Mouse (Mus musculus): ENCODE measurements around the gene Sae1. TPM values are rescaled to one million over a fixed set of nuclear protein-coding genes. Genes with fewer than 3 reads are reported as not detected.
"Not testable (repeated sequence)": the region's sequence is repeated elsewhere in the genome, so short reads cannot be mapped to it uniquely, and the experiment has no call there.

The Sae1 gene
- polyA plus RNA-seq, 1 experiment from 2014 or later: 184 TPM

- peak overlapping the region; percentile 99 for H3K9ac ChIP-seq (ENCODE audit: low read depth, low read length)
- peak; percentile 97 for DNase-seq (ENCODE audit: low spot score)
- ATAC-seq (replicated peaks; ENCODE audit: low FRiP score, low read depth): peak; percentile 81
These were observed 11.7 kb upstream of the Sae1 start for GRCm38 (mm10) chr7:16399098-16399819.

DNA sequence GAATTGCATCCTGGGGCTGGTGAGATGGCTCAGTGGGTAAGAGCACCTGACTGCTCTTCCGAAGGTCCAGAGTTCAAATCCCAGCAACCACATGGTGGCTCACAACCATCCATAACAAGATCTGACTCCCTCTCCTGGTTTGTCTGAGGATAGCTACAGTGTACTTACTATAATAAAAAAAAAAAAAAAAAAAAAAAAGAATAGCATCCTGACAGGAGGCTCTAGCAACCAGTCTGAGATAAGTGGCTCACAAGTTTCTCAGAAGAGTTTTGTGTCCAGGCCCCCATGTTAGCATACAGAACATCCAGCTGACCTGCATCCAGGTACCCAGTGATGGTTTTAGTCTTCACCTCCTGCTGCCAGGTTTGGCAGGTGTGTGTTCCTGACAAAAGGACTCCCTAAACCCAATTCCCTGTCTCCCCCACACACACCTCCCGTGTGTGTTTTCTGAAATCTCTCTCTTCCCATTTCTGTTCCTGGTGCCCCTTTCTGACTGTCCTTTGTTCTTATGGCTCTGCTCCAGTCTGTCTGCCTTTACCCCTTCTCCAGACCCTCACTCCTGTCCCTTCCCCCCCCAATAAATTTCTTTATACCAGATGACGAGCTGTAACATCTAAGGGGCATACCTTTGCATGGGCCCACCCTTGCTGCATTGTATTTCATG is 10.9 kb upstream of the Sae1 start:
- Histone ChIP-seq H3K36me3 (ENCODE audit: insufficient read depth, low read length) (no peaks in the 10 kb centered on the region), H3K4me1 (replicated peaks; ENCODE audit: insufficient read depth, low read length) (peaks cover 11% of the 10 kb centered on the region), H3K27me3 (ENCODE audit: insufficient read depth, low read length) (no peaks in the 10 kb centered on the region), H3K9me3 (replicated peaks; ENCODE audit: low read length) (no peaks in the 10 kb centered on the region), H3K9ac (ENCODE audit: low read depth, low read length) (peak overlapping the region; percentile 99), H3K27ac (peak overlapping the region; percentile 100), H3K4me2 (ENCODE audit: low read length) (peak overlapping the region; percentile 92), H3K4me3 (replicated peaks; ENCODE audit: low read depth, low read length) (peak overlapping the region; percentile 47)
- DNase-seq (ENCODE audit: low spot score) (no peak), ATAC-seq (replicated peaks; ENCODE audit: low FRiP score, low read depth) (no peak)
- TF ChIP-seq CTCF (IDR thresholded peaks at IDR 0.05; ENCODE audit: low read depth): peak; percentile 36
- WGBS: 30% methylated on average over 3 of the region's 3 CpGs

More at GRCm38 (mm10) chr7:16399098-16399819, 11.7 kb upstream of the Sae1 start:
- no peak for TF ChIP-seq CTCF (IDR thresholded peaks at IDR 0.05; ENCODE audit: low read depth)
- peak overlapping the region; percentile 100 for H3K27ac ChIP-seq
- peak overlapping the region; percentile 47 for H3K4me3 ChIP-seq (replicated peaks; ENCODE audit: low read depth, low read length)
- 1% methylated on average over 31 of the region's 31 CpGs for WGBS
- H3K9me3 ChIP-seq (replicated peaks; ENCODE audit: low read length): no peaks in the 10 kb centered on the region
- H3K4me2 ChIP-seq (ENCODE audit: low read length): peak overlapping the region; percentile 92
- no peaks in the 10 kb centered on the region for H3K27me3 ChIP-seq (ENCODE audit: insufficient read depth, low read length)
- peaks cover 15% of the 10 kb centered on the region for H3K4me1 ChIP-seq (replicated peaks; ENCODE audit: insufficient read depth, low read length)
- H3K36me3 ChIP-seq (ENCODE audit: insufficient read depth, low read length): no peaks in the 10 kb centered on the region

DNA sequence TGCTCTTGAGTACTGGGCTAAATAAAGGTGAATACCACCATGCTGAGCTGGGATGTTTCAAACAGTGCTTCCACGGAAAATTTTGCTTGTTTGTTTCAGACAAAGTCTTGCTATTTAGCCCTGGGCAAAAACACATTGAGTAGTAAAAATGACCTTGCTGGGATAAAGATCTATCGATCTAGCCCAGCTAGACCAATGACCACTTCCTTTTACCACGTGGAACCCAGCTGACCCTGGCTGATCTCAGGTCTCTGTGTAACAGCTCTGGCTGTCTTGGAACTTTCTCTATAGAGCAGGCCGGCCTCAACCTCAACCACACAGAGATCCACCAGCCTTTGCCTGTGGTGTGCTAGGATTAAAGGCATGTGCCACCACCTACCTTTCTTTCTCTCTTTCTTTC is 9.9 kb upstream of the Sae1 start:
- Histone ChIP-seq H3K9ac (ENCODE audit: low read depth, low read length) (no peak overlapping the region), H3K27ac (no peak overlapping the region), H3K36me3 (ENCODE audit: insufficient read depth, low read length) (no peaks in the 10 kb centered on the region), H3K4me3 (replicated peaks; ENCODE audit: low read depth, low read length) (no peak overlapping the region), H3K4me2 (ENCODE audit: low read length) (no peak overlapping the region), H3K9me3 (replicated peaks; ENCODE audit: low read length) (no peaks in the 10 kb centered on the region), H3K27me3 (ENCODE audit: insufficient read depth, low read length) (no peaks in the 10 kb centered on the region), H3K4me1 (replicated peaks; ENCODE audit: insufficient read depth, low read length) (peaks cover 6% of the 10 kb centered on the region; the same call in 1 of the 2 replicates)
- TF ChIP-seq CTCF (IDR thresholded peaks at IDR 0.05; ENCODE audit: low read depth): no peak
- no peak for DNase-seq (ENCODE audit: low spot score)
- no peak for ATAC-seq (replicated peaks; ENCODE audit: low FRiP score, low read depth)
- WGBS: 69% methylated on average over 4 of the region's 4 CpGs

GRCm38 (mm10) chr7:16395944-16396343 is 8.3 kb upstream of the Sae1 start:
- Histone ChIP-seq H3K27ac (no peak overlapping the region), H3K4me1 (replicated peaks; ENCODE audit: insufficient read depth, low read length) (peaks cover 6% of the 10 kb centered on the region; the same call in 1 of the 2 replicates), H3K36me3 (ENCODE audit: insufficient read depth, low read length) (no peaks in the 10 kb centered on the region), H3K9me3 (replicated peaks; ENCODE audit: low read length) (no peaks in the 10 kb centered on the region), H3K27me3 (ENCODE audit: insufficient read depth, low read length) (no peaks in the 10 kb centered on the region), H3K4me2 (ENCODE audit: low read length) (no peak overlapping the region), H3K9ac (ENCODE audit: low read depth, low read length) (no peak overlapping the region), H3K4me3 (replicated peaks; ENCODE audit: low read depth, low read length) (no peak overlapping the region)
- TF ChIP-seq CTCF (IDR thresholded peaks at IDR 0.05; ENCODE audit: low read depth): peak; percentile 88
- ATAC-seq (replicated peaks; ENCODE audit: low FRiP score, low read depth) (no peak), DNase-seq (ENCODE audit: low spot score) (peak; percentile 87)
- 2% methylated on average over 2 of the region's 2 CpGs for WGBS

DNA sequence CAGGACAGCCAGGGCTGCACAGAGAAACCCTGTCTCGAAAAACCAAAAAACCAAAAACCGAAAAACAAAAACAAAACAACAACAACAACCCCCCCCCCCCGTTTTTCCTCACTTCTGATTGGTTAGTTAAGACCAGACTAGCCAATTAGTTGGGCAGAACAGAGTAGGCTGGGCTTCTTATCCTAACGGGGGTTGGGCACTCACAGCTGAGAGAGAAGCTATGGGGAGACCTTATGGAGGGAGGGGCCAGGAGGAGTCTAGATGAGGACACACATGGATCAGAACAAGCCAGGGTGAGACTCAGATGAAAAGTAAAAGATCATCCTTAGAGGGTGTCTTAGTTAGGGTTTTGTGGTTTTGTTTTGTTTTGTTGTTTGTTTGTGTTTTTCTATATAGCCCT is 5.3 kb upstream of the Sae1 start:
- TF ChIP-seq CTCF (IDR thresholded peaks at IDR 0.05; ENCODE audit: low read depth): no peak
- H3K4me1 ChIP-seq (replicated peaks; ENCODE audit: insufficient read depth, low read length): no peaks in the 10 kb centered on the region
- H3K9me3 ChIP-seq (replicated peaks; ENCODE audit: low read length): no peaks in the 10 kb centered on the region
- H3K36me3 ChIP-seq (ENCODE audit: insufficient read depth, low read length): no peaks in the 10 kb centered on the region
- no peak overlapping the region for H3K4me3 ChIP-seq (replicated peaks; ENCODE audit: low read depth, low read length)
- ATAC-seq (replicated peaks; ENCODE audit: low FRiP score, low read depth) (no peak), DNase-seq (ENCODE audit: low spot score) (no peak)
- H3K4me2 ChIP-seq (ENCODE audit: low read length): no peak overlapping the region
- H3K27ac ChIP-seq: no peak overlapping the region
- WGBS: 44% methylated on average over 4 of the region's 4 CpGs
- no peak overlapping the region for H3K9ac ChIP-seq (ENCODE audit: low read depth, low read length)
- no peaks in the 10 kb centered on the region for H3K27me3 ChIP-seq (ENCODE audit: insufficient read depth, low read length)

- not testable (repeated sequence) for H3K9ac ChIP-seq (ENCODE audit: low read depth, low read length); H3K27me3 ChIP-seq (ENCODE audit: insufficient read depth, low read length); H3K4me3 ChIP-seq (replicated peaks; ENCODE audit: low read depth, low read length); H3K9me3 ChIP-seq (replicated peaks; ENCODE audit: low read length); H3K27ac ChIP-seq; H3K36me3 ChIP-seq (ENCODE audit: insufficient read depth, low read length); ATAC-seq (replicated peaks; ENCODE audit: low FRiP score, low read depth); DNase-seq (ENCODE audit: low spot score); H3K4me2 ChIP-seq (ENCODE audit: low read length)
- peaks cover 11% of the 10 kb centered on the region for H3K4me1 ChIP-seq (replicated peaks; ENCODE audit: insufficient read depth, low read length)
- 81% methylated on average over 2 of the region's 2 CpGs for WGBS
These were observed 2.3 kb upstream of the Sae1 start for GRCm38 (mm10) chr7:16389942-16390341.
